Comparison of ENCODE assay signal across 27 mouse cellular contexts in the genomic region with DNA sequence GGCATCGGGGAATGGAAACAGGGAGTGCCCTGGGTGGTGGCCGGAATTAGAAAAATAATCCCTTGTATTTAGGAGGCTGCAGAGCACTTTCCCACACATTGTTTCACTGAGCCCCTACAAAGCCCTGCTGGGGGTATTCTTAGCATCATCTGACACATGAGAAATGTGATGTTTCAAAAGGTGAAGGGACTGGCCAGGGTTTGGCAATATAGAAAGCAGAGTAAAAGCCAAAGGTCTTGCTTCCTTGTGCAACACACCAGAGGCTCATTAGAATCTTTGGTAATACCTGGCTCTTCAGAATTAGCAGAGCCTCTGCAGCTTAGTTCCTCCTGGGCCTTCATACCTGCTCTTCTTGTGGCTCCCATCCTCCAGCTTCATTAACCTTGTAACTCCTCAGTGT.
DNase-seq lines count a peak whose midpoint lies in the region; ATAC-seq and TF ChIP-seq lines count a peak whose summit lies in the region.
"Had no signal": no experiment of that assay in that cellular context is flagged by ENCODE, and none has a peak within 500 bp of the region (broad histone marks: within the 10 kb centered on the region; RNA-seq: fewer than 3 reads in every experiment).

No protein-coding gene starts in this region.

- H3K4me1 ChIP-seq in liver, postnatal 0 days (ENCODE audit: insufficient read depth), result peaks cover 11% of the 10 kb centered on the region
- H3K4me1 ChIP-seq: embryonic facial prominence, embryonic 15.5 days had no signal

- H3K9me3 ChIP-seq in liver, postnatal 0 days (ENCODE audit: low read length), result no peaks in the 10 kb centered on the region
- H3K9me3 ChIP-seq: embryonic facial prominence, embryonic 12.5 days; embryonic facial prominence, embryonic 15.5 days; forebrain, embryonic 12.5 days; forebrain, embryonic 15.5 days; heart, embryonic 10.5 days; heart, embryonic 13.5 days; hindbrain, embryonic 12.5 days; hindbrain, embryonic 15.5 days had no signal

- DNase-seq in gastrocnemius, adult 2 months, result peak; percentile 35
- no peak for DNase-seq in gastrocnemius, postnatal 10 days
- DNase-seq in liver, postnatal 0 days, result no peak
- DNase-seq in liver, result no peak
- DNase-seq in gonadal fat pad, adult 2 months (ENCODE audit: low read depth), result peak; percentile 89
- no peak for DNase-seq in embryo, embryonic 10 days (ENCODE audit: low spot score)
- DNase-seq: adrenal gland, postnatal 10 days; adrenal gland, postnatal 36 days; B cell, adult 2 months; cerebellum, adult 18-20 months; cerebellum, adult 9-10 months; cerebellum, postnatal 14 days; gastrocnemius, postnatal 25 days; heart, adult 2 months; heart, postnatal 14 days had no signal

- no peak overlapping the region for H3K9ac ChIP-seq in liver, postnatal 0 days (replicated peaks)
- H3K9ac ChIP-seq: embryonic facial prominence, embryonic 12.5 days; embryonic facial prominence, embryonic 15.5 days; forebrain, embryonic 12.5 days; forebrain, embryonic 15.5 days; heart, embryonic 13.5 days; hindbrain, embryonic 12.5 days; hindbrain, embryonic 15.5 days had no signal

- H3K4me2 ChIP-seq in liver, postnatal 0 days (ENCODE audit: low read depth, low read length), result no peak overlapping the region
- H3K4me2 ChIP-seq: embryonic facial prominence, embryonic 12.5 days; embryonic facial prominence, embryonic 15.5 days; forebrain, embryonic 12.5 days; forebrain, embryonic 15.5 days; heart, embryonic 13.5 days; hindbrain, embryonic 12.5 days; hindbrain, embryonic 15.5 days had no signal

- peak; percentile 30; the same call in 1 of the 2 replicates for TF ChIP-seq EP300 in liver, postnatal 0 days (IDR thresholded peaks at IDR 0.05; ENCODE audit: low read depth)

- H3K4me3 ChIP-seq in gastrocnemius, adult 2 months, result no peak overlapping the region; the same call in 1 of the 2 replicates
- H3K4me3 ChIP-seq in liver, postnatal 0 days (ENCODE audit: low read depth, low read length), result no peak overlapping the region
- H3K4me3 ChIP-seq: embryonic facial prominence, embryonic 12.5 days; embryonic facial prominence, embryonic 15.5 days; forebrain, embryonic 12.5 days; forebrain, embryonic 15.5 days; heart, adult 2 months; heart, embryonic 10.5 days; heart, embryonic 13.5 days; hindbrain, embryonic 12.5 days; hindbrain, embryonic 15.5 days had no signal

- no peaks in the 10 kb centered on the region for H3K36me3 ChIP-seq in liver, postnatal 0 days (replicated peaks; ENCODE audit: insufficient read depth, low read length)
- H3K36me3 ChIP-seq: embryonic facial prominence, embryonic 12.5 days; embryonic facial prominence, embryonic 15.5 days; forebrain, embryonic 12.5 days; forebrain, embryonic 15.5 days; G1E; heart, embryonic 10.5 days; heart, embryonic 13.5 days; hindbrain, embryonic 12.5 days; hindbrain, embryonic 15.5 days had no signal

- peak overlapping the region; percentile 90 for H3K27ac ChIP-seq in gastrocnemius, adult 2 months
- H3K27ac ChIP-seq in liver, postnatal 0 days (ENCODE audit: low read depth), result no peak overlapping the region
- H3K27ac ChIP-seq: embryonic facial prominence, embryonic 12.5 days; embryonic facial prominence, embryonic 15.5 days; forebrain, embryonic 12.5 days; forebrain, embryonic 15.5 days; heart, adult 2 months; heart, embryonic 10.5 days; heart, embryonic 13.5 days; hindbrain, embryonic 12.5 days; hindbrain, embryonic 15.5 days had no signal

- peak; percentile 61 for ATAC-seq in liver, postnatal 0 days
- 0 out of 2 replicates have a peak, but pooled peaks have one; percentile 33 for ATAC-seq in megakaryocyte progenitor cell, adult 5-6 weeks (replicated peaks; ENCODE audit: poor library complexity)
- ATAC-seq: forebrain, embryonic 15.5 days; Patski had no signal

- intact Hi-C loops in gastrocnemius, adult 2 months (cut with DNase I), result loop anchor here (2.0 kb wide), 1 partner anchor 32 kb away; no protein-coding TSS in a partner anchor

- TF ChIP-seq CTCF in gastrocnemius, adult 2 months (IDR thresholded peaks at IDR 0.05), result no peak
- no peak for TF ChIP-seq CTCF in liver, postnatal 0 days (IDR thresholded peaks at IDR 0.05; ENCODE audit: low read depth)

- no peaks in the 10 kb centered on the region for H3K27me3 ChIP-seq in liver, postnatal 0 days (ENCODE audit: insufficient read depth, low read length)
- H3K27me3 ChIP-seq: CH12.LX; embryonic facial prominence, embryonic 12.5 days; embryonic facial prominence, embryonic 15.5 days; forebrain, embryonic 15.5 days; heart, embryonic 13.5 days; hindbrain, embryonic 12.5 days; hindbrain, embryonic 15.5 days; Patski had no signal

- 77% methylated on average over 2 of the region's 2 CpGs for WGBS in liver, postnatal 0 days (ENCODE audit: insufficient replicate concordance)

Comparison
In these comparisons a context has a peak if more than half of its experiments do, and no peak if none do; other contexts are left out.
1. DNase-seq: peak in gastrocnemius, adult 2 months (single experiment) and gonadal fat pad, adult 2 months (single experiment); none in gastrocnemius, postnatal 10 days (single experiment), liver, postnatal 0 days (single experiment), liver (single experiment) and embryo, embryonic 10 days (single experiment).